Mouse (Mus musculus) left cerebral cortex, postnatal 25 days (tissue): ENCODE measurements at regions not wholly inside any gene's neighbourhood (a gene's known extent, or its start where the extent isn't known, plus 50 kb on each side); places are given as distances from the start of the nearest gene placed in this dataset.
A peak's percentile ranks its signal among the peaks of the same experiment; 100 is the strongest.

Source experiments
- DNase-seq, 2 experiments: peaks; one replicate each; pipeline ENCODE4 v3.0.0; 2022; ENCODE audit warnings: low spot score in 2 of 2, mixed read lengths in 1 of 2
- intact Hi-C: fragments of 180-260 bp; cut with DNase I; formaldehyde crosslinking; loops from one replicate; pipeline ENCODE4 v1.15.1; 2025

- DNase-seq: no peak
- intact Hi-C loops: loop anchor here (10.0 kb wide), 1 partner anchor 455 kb away; no protein-coding TSS in a partner anchor
Observed at GRCm38 (mm10) chr10:30279978-30280377, 79.6 kb upstream of the Cenpw start.

DNA sequence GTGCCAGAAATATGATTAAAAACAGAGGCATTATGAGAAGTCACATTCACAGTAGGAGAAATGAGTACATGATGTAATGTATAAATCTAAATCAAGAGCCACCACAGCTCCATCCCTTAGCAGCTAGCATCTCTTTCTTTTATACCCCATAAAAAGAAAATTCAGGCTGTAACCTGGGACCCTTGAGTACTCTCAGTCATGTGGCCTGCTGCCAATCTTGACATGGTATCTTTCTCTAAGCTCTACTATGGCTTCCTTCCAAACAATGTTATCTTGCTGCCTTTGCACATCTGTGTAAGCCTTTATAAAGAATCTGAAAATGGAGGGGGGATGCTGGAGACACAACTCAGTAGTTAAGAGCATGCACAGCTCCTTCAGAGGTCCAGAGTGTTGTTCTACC is 78.6 kb upstream of the Cenpw start:
- DNase-seq: peak in 1 of 2 experiments; percentile 1
- intact Hi-C loops: loop anchor here (10.0 kb wide), 1 partner anchor 454 kb away; no protein-coding TSS in a partner anchor

DNA sequence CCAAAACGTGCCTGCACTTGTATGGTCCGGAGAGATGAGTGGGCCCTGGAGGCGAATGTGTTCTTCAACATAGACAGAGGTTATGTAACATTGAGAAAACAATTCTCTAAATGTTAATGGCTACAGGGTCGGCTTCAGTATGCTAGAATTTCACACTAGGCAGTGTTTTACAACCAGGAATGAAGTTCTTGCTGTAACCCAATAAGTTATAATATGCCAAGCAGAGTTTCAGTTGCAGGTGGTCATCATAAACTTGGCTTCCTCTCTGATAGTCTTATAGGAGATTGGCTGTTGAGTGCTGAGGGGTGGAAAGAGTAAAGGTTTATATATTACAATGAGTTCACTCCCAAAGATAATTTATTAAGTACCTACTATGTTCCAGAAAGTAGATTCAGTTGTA is 64.8 kb upstream of the Cenpw start:
- DNase-seq: no peak
- intact Hi-C loops: no loop called here

GRCm38 (mm10) chr10:30259716-30260115 is 59.4 kb upstream of the Cenpw start:
- peak in 1 of 2 experiments; percentile 15 for DNase-seq

DNA sequence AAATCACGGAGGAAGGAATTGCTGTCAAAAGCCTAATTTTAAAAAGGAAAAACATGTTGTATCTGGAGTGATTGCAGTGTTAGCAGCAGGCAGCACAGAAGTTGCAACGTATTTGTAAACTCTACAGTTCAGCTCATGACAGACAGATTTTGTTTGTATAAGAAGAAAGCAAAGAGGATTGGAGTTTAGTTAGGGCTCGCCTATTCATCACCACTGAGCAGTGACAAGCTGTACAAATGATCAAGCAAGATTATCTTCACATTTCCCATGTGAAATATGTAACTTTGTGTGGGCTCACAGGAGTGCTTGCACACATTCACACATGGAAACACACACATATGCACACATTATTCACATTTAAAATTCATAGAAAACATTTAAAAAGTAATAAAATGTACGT is 57.5 kb upstream of the Cenpw start:
- no peak for DNase-seq
- intact Hi-C loops: no loop called here

More at GRCm38 (mm10) chr10:30259716-30260115, 59.4 kb upstream of the Cenpw start:
- intact Hi-C loops: no loop called here
